Mouse (Mus musculus) liver, postnatal 0 days (tissue): ENCODE results near the gene Klhdc9. TPM values are rescaled to one million over a fixed set of nuclear protein-coding genes. Genes with fewer than 3 reads are reported as not detected.
A peak's percentile ranks its signal among the peaks of the same experiment; 100 is the strongest.

Source experiments
- ATAC-seq: fragments of 200-750 bp; cut with Nextera tagmentation; 2 replicates; pipeline ENCODE4 v1.8.0; 2017; ENCODE audit warnings: mild to moderate bottlenecking, moderate library complexity
- DNase-seq: peaks from one replicate; pipeline ENCODE4 v3.0.0-alpha.2; 2016
- H3K27ac ChIP-seq: fragments of 300-500 bp; sonication (generic); 2 replicates; pipeline ENCODE4 v1.5.1; 2014; ENCODE audit warnings: antibody characterized with exemption, moderate library complexity, mild to moderate bottlenecking, low read depth
- H3K27me3 ChIP-seq: fragments of 300-500 bp; sonication (generic); 2 replicates; pipeline ENCODE4 v1.6.1; 2014; ENCODE audit warnings: low read length, control low read depth, mixed read lengths; ENCODE audit not compliant: insufficient read depth
- H3K36me3 ChIP-seq: fragments of 300-500 bp; sonication (generic); replicated peaks from 2 replicates; pipeline ENCODE4 v1.6.1; 2014; ENCODE audit warnings: mild to moderate bottlenecking, control low read depth, low read length, moderate library complexity, mixed read lengths; ENCODE audit not compliant: insufficient read depth
- H3K4me1 ChIP-seq: fragments of 300-500 bp; sonication (generic); 2 replicates; pipeline ENCODE4 v1.6.1; 2014; ENCODE audit warnings: antibody characterized with exemption, mild to moderate bottlenecking, control low read depth; ENCODE audit not compliant: insufficient read depth
- H3K4me2 ChIP-seq: fragments of 300-500 bp; sonication (generic); 2 replicates; pipeline ENCODE4 v1.6.1; 2014; ENCODE audit warnings: low read depth, mild to moderate bottlenecking, low read length, moderate library complexity, mixed read lengths
- H3K4me3 ChIP-seq: fragments of 300-500 bp; sonication (generic); 2 replicates; pipeline ENCODE4 v1.5.1; 2014; ENCODE audit warnings: low read depth, low read length
- H3K9ac ChIP-seq: fragments of 300-500 bp; sonication (generic); replicated peaks from 2 replicates; pipeline ENCODE4 v1.6.1; 2014; ENCODE audit warnings: mild to moderate bottlenecking, moderate library complexity
- H3K9me3 ChIP-seq: fragments of 300-500 bp; sonication (generic); 2 replicates; pipeline ENCODE4 v1.6.1; 2016; ENCODE audit warnings: mild to moderate bottlenecking, control low read depth, low read length, mixed read lengths
- CTCF ChIP-seq: sonication (generic); IDR thresholded peaks from 2 replicates; pipeline ENCODE4 v1.5.1; 2016; ENCODE audit warnings: antibody characterized with exemption, low read depth
- EP300 ChIP-seq: IDR thresholded peaks from 2 replicates; pipeline ENCODE4 v1.6.1; 2016; ENCODE audit warnings: antibody characterized with exemption, low read depth, mild to moderate bottlenecking
- WGBS: fragments of 180-500 bp; shearing (Covaris S2); extraction: QIAGEN DNeasy Blood & Tissue Kit; methylation state at CpG from one replicate; pipeline ENCODE4 v1.1.7; 2014; ENCODE audit not compliant: insufficient replicate concordance; 5-methylcytosine and 5-hydroxymethylcytosine counted together
- polyA plus RNA-seq: library from polyadenylated mRNA; unstranded; fragments of >200 nt; fragmentation: Nextera tagmentation; extraction: Ambion mirVana; gene quantifications from 2 replicates; pipeline ENCODE4 v1.2.1, GENCODE M21; 2015

Gene Klhdc9
- polyA plus RNA-seq, 1 experiment from 2014 or later: 0.59 TPM

DNA sequence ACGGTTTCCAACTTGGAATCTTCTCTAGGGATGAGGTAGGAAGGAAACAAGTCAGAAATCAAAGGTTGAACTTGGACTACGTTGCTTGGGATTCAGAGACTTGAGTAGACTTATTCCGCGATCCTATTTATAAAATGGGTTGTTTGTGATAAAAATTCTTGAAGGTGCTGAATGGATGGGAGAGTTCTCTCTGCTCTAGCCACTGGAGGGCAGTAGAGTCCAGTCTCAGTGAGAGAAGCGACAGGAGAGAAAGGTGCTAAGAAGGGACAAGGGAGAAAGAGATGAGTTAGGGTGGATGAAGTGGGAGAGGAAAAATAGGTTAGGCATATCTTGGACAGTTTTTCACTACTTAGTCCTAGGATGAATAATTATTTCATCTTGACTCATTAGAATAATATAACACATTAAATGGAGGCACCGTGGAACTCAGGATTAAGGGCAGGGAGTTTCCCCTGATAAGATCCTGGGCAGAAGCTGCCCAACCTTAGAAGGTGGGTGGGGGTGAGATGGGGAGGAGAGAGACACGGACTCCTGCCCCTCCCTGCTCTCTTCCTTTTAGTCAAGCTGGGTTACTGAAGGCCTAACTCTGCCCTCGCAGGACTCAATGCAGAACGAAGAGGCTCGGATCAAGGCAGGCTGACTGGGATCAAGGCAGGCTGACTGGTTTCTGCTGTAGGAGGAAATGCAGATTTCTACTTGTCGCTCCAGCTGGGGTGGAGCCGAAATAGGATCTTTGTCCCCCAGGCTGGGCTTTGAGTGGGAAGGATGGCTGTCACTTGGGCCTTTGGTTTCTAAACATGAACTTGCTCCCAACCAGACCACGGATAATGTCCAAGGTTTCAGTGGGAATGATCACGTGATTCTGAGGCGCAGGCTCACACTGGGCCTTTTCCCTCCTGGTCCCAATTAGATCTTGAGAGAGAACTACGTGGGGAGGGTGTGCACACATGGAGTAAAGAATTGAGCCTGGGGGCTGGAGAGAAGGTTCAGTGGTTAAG lies 807 bp upstream of the Klhdc9 start:
- Histone ChIP-seq H3K4me2 (peak overlapping the region; percentile 85), H3K27me3 (no peaks in the 10 kb centered on the region), H3K9me3 (no peaks in the 10 kb centered on the region), H3K9ac (peak overlapping the region; percentile 60), H3K27ac (peak overlapping the region; percentile 67; the same call in 1 of the 2 replicates), H3K4me3 (peak overlapping the region; percentile 61), H3K4me1 (peaks cover 5% of the 10 kb centered on the region; the same call in 1 of the 2 replicates), H3K36me3 (peaks cover 22% of the 10 kb centered on the region)
- ATAC-seq (peak; percentile 83), DNase-seq (peak; percentile 78)
- no peak for TF ChIP-seq EP300
- peak; percentile 97 for TF ChIP-seq CTCF
- 42% methylated on average over 16 of the region's 16 CpGs for WGBS

GRCm38 (mm10) chr1:171360253-171360652 lies 345 bp downstream of the Klhdc9 start:
- Histone ChIP-seq H3K27ac (no peak overlapping the region), H3K4me1 (peaks cover 5% of the 10 kb centered on the region; the same call in 1 of the 2 replicates), H3K9ac (peak overlapping the region; percentile 60), H3K27me3 (no peaks in the 10 kb centered on the region), H3K4me3 (peak overlapping the region; percentile 61), H3K4me2 (peak overlapping the region; percentile 85), H3K36me3 (peaks cover 22% of the 10 kb centered on the region), H3K9me3 (no peaks in the 10 kb centered on the region)
- TF ChIP-seq EP300 (no peak), CTCF (no peak)
- DNase-seq (no peak), ATAC-seq (peak; percentile 7)
- 20% methylated on average over 26 of the region's 26 CpGs for WGBS

- no peak for DNase-seq
- no peak overlapping the region for H3K4me3 ChIP-seq
- H3K9me3 ChIP-seq: no peaks in the 10 kb centered on the region
- no peaks in the 10 kb centered on the region for H3K27me3 ChIP-seq
- peaks cover 22% of the 10 kb centered on the region for H3K36me3 ChIP-seq
- no peak for TF ChIP-seq EP300
- peak; percentile 85 for TF ChIP-seq CTCF
- no peak overlapping the region for H3K4me2 ChIP-seq
- no peak overlapping the region for H3K27ac ChIP-seq
- H3K9ac ChIP-seq: no peak overlapping the region
- H3K4me1 ChIP-seq: peaks cover 5% of the 10 kb centered on the region; the same call in 1 of the 2 replicates
- no peak for ATAC-seq
- 66% methylated on average over 4 of the region's 4 CpGs for WGBS
Observed at GRCm38 (mm10) chr1:171358421-171358820, 2.2 kb downstream of the Klhdc9 start.

DNA sequence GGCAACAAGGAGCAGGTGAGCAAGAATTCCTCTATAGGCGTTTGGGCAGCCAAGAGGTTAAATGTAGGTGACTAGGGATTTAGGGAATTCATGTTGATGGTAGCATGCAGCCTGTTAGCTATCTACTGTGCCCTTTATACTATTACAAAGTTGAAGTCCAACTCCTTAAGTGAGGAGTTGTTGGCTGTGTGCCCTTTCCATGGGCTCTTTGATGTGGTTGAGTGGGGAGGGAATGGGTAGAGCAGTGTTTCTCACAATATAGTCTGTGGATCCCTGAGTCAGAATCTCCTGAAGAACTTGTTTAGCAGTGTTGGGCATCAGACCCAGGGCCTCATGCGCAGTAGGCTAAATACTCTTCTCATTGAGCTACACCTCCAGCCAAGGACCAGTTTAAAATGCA lies 3.8 kb downstream of the Klhdc9 start:
- H3K4me2 ChIP-seq: no peak overlapping the region
- WGBS: 91% methylated on average over 2 of the region's 2 CpGs
- DNase-seq: no peak
- no peaks in the 10 kb centered on the region for H3K27me3 ChIP-seq
- H3K9me3 ChIP-seq: no peaks in the 10 kb centered on the region
- H3K9ac ChIP-seq: no peak overlapping the region
- H3K4me3 ChIP-seq: no peak overlapping the region
- ATAC-seq: no peak
- TF ChIP-seq CTCF (no peak), EP300 (no peak)
- peaks cover 22% of the 10 kb centered on the region for H3K36me3 ChIP-seq
- no peak overlapping the region for H3K27ac ChIP-seq
- peaks cover 5% of the 10 kb centered on the region; the same call in 1 of the 2 replicates for H3K4me1 ChIP-seq

DNA sequence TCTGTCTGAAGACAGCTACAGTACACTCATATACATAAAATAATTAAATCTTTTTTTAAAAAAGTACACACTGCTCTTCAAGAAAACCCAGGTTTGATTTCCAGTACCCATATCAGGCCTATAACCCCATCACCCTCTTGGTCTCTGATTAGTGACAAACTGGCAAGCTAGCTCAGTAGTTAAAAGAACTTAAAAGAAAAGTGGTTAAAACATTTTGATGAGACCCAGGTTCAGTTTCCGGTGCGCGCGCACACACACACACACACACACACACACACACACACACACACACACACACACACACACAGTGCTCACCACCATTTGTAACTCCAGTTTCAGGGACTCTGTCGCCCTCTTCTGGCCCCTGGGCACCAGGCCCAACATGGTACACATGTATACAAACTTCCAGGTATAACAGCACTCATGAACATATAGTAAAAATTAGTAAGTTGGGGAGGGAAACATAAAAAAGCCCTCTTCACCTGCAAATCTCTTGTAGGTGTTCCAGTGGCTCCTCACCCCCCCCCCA lies 4.7 kb downstream of the Klhdc9 start:
- no peak overlapping the region for H3K4me2 ChIP-seq
- no peak overlapping the region for H3K4me3 ChIP-seq
- DNase-seq (peak; percentile 67), ATAC-seq (no peak)
- TF ChIP-seq EP300 (no peak), CTCF (peak; percentile 78)
- H3K27me3 ChIP-seq: no peaks in the 10 kb centered on the region
- H3K27ac ChIP-seq: no peak overlapping the region
- peaks cover 6% of the 10 kb centered on the region; the same call in 1 of the 2 replicates for H3K4me1 ChIP-seq
- H3K9ac ChIP-seq: no peak overlapping the region
- WGBS: 77% methylated on average over 5 of the region's 5 CpGs
- no peaks in the 10 kb centered on the region for H3K9me3 ChIP-seq
- peaks cover 22% of the 10 kb centered on the region for H3K36me3 ChIP-seq

GRCm38 (mm10) chr1:171349210-171349609 lies 11.4 kb downstream of the Klhdc9 start:
- Histone ChIP-seq H3K27me3 (no peaks in the 10 kb centered on the region), H3K9me3 (no peaks in the 10 kb centered on the region; the same call in 1 of the 2 replicates), H3K36me3 (0 out of 2 replicates have a peak, but pooled peaks cover 4% of the 10 kb centered on the region), H3K4me3 (no peak overlapping the region), H3K9ac (no peak overlapping the region), H3K4me2 (no peak overlapping the region), H3K27ac (no peak overlapping the region), H3K4me1 (peaks cover 22% of the 10 kb centered on the region)
- no peak for ATAC-seq
- 88% methylated on average over 2 of the region's 2 CpGs for WGBS
- no peak for DNase-seq
- TF ChIP-seq EP300: no peak
- no peak for TF ChIP-seq CTCF
